Mouse (Mus musculus) gastrocnemius, adult 8-10 months (tissue): ENCODE measurements around the gene Asb10. TPM values are rescaled to one million over a fixed set of nuclear protein-coding genes. Genes with fewer than 3 reads are reported as not detected.
"Not testable (repeated sequence)": the region's sequence is repeated elsewhere in the genome, so short reads cannot be mapped to it uniquely, and the experiment has no call there.

ENCODE experiments used
- DNase-seq, 2 experiments: peaks; one replicate each; pipeline ENCODE4 v3.0.0; 2022; ENCODE audit warnings: low spot score in 2 of 2
- total RNA-seq, 4 experiments: library from RNA; stranded (reverse); gene quantifications; 2 replicates each; pipeline ENCODE4 v1.2.4; 2022

The Asb10 gene
- total RNA-seq: 100 to 1,000 TPM; 101 to 130 (median 119) TPM

DNA sequence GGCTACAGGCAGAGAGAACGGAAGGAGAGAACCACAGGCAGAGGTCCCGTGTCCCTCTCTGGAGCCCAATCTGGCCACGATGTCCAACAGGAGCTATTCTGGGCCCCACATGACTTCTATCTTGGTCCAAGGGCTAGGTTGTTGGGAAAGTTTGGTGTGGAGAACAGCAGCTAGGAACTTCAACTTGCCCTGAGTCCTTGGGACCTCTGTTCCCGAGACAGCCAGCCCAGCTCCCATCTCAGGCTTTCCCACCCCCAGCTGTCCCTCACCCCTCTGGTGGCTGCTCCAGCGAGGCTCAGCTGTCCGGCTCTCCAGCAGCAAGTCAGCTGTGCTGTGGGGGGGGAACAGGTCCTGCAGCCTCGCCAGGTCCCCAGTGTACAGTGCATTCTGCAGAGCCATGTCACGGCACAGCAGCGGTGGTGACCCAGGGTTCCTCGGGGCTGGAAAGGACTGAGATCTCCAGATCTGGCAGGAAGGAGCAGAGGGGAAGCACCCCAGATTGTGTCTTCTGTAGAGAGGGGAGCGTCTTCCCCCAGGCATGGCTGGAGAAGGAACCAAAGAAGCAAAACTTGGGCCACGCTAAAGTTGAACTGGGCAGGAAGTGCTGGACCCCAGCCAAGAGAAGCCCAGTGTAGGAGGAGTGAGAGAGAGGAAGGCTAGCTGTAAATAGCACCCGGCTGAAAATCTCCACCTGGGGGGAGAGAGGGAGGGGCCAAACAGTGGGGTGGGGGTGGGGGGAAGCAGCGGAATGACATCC lies at the start of gene Asb10:
Gene Asb10, minus strand, starts transcription at position 592 of the 757 bp plus-strand sequence.
- DNase-seq: peak; percentile 74 to 83

DNA sequence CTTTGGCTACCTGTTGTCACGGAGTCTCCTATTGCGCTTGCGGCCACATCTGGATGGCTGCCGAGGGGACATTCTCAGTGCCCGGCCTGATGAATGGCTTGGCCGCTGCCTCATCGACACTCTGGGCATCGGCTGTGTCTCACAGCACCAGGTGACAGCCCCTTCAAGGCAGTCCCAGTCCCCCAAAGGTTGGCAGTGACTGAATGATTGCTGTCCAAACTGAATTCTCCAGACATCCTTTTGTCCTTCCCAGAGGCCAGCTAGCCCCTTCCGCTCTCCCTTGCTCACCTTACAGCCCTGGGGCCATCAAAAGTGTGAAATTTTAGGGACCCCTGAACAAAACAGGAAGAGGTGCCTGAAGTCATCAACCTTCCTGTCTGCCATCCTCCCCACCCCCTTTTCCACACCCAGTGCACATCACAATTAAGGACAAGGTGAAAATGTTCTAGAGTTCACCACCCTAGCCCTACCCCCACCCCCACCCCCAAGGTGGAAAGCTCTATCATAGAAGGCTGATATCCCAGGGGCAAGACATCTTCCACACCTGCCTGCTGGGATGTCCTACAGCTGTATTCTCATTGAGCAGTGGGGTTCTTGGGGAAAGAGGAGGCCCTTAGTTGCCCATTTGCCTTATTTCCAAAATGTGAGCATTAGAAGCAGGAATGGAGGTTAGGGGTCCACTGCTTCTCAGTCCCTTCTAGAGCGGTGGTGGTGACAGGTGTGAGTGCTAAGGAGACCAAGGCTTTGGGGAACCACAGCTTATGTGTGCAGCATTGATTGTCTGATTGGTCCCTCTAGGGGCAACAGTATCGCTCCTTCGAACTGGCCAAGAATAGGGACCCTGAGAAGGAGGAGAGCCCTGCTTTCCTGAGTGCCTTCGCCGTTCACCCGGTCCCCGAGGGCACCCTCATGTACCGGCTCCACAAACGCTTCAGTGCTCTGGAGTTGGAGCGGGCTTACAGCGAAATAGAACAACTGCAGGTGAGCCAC lies 49.0 kb upstream of the Asb10 start:
- no peak for DNase-seq

DNA sequence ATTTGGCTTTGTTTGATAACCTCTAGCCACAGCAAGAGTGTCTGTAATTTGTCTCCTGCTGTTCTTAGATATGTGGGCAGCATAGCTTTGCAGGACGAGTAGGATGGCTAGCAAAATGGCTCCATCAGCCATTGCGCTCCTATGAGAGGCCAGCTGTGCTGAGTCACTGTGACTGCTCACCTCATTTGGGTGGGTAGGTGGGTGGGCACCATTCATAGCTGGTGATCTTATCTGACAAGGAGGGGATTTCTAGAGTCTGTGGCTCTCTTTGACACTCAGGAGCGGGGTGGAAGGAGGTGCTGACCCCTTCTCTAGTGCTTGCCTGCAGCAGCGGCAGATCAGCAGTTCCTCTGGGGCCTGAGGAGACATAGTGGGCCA lies 46.4 kb upstream of the Asb10 start:
- no peak for DNase-seq

DNA sequence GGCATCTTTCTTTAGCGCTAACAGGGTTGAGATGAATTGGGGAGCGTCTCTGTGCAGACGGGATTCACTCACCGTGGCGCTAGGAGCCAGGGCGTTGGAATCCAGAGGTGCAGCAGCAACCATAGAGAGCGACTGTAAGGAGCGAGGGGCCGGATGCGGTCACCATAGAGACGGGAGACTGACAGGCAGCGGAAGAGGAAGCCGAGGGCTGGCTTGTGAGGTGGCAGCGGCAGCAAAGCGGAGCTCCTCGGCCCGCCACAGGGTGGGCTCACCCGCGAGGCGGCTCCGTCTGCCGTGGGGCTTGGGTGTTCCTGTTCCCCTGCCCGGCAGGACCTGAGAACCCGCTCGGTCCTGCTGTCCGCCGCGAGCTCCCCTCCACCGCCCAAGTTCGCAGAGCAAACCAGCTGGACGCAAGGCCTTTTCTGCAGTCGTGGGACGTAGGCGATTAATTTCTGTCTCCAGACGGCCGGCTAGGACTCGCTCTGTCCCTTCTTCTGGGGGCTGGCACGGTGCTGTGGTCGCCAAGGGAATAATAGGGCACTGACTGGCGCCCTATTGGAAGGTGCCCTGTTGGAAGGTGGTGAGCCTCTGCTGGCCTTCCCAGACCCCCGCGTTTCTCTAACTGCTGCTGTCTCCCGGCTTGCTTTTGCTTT lies 45.9 kb upstream of the Asb10 start, which contains the start of gene Chpf2:
Gene Chpf2, plus strand, starts transcription at position 195 of the 653 bp plus-strand sequence.
- peak in 1 of 2 experiments; percentile 66 for DNase-seq

DNA sequence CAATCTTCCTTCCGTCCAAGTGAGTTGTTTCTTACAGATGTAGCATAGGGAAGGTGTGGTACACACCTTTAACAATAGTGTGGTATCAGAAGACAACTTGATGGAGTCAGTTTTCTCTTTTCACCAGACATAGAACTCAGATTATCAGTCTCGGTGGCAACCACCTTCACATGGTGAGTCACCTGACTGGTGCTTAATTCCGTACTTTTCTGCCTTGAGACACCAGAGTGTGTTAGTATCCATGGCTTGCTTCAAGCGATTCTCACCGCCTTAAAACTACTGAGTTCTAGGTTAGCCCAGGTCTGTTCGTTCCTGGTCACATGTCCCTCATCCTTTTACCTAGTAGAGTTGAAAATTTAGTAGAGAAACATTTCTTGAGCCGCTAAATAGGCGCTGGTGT lies 45.3 kb upstream of the Asb10 start:
- DNase-seq: no peak

DNA sequence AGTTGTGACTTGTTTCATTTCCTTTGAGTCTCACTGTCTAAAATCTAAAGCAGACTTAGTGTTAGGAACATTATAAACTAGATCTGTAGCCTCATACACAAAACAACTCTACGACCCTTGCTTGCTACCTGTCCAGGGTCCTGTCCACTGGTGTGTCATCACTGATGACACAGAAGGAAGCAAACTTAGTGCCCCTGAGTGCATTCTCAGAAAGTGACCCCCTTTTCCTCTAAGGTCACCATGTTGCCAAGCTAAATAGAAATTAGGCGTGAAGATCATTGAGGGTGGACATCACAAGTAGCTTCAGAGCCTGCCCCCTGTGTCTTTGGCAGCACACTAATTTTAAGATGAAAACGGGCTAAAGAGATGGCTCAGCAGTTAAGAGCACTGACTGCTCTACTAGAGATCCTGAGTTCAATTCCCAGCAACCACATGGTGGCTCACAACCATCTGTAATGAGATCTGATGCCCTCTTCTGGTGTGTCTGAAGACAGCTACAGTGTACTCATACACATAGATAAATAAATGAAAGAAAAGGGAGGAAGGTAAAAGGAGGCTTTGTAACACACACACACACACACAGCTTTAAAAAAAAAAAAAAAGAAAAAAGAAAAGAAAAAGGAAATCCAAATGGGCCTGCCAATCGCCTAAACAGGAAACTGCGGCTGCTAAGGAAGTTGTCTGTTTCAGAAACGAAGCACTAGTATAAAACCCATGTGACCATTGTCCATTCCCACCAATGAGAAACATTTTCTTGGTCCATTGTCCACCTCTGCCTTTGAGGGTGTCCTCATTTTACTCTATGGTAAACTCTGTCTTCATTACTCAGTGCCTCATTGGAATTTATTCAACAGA lies 37.6 kb upstream of the Asb10 start:
- DNase-seq: no peak

DNA sequence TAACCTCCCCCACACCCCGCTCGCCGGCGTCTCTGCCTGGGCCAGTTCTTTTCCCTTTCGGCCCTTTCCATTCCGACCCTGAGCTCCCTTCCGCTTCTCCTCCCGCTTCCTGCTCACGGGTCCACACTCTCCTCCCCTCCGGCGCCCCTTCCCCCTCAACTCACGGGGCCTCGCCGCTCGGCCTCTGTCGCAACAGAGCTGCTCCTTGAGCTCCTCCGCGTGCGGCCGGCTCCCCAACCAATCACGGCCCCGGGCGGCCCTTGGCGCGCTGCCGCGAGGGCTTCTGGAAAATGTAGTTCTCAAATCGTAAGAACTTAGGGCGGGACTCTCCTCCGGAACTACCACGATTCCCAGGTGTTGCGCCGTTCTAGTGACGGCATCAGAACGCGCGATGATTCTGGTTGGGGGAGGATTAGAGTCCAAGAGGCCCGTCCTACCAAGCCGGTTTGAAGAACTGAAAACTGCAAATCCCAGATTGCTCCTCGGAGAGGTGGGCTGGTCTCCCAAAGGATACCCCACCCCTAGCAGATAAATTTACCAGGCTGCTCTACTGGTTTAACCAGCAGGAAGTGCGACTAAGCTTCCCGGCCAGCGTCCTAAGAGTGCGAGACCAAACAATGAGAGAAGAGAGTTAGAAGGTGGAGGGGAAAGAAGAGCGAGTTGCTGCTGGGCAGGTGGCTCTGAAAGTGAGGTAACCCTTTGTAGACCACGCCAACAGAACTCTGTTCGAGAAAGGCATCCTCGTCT lies 36.6 kb upstream of the Asb10 start, which contains the start of gene Abcf2:
Gene Abcf2, minus strand, starts transcription at position 285 of the 747 bp plus-strand sequence.
- peak; percentile 99 to 100 for DNase-seq

DNA sequence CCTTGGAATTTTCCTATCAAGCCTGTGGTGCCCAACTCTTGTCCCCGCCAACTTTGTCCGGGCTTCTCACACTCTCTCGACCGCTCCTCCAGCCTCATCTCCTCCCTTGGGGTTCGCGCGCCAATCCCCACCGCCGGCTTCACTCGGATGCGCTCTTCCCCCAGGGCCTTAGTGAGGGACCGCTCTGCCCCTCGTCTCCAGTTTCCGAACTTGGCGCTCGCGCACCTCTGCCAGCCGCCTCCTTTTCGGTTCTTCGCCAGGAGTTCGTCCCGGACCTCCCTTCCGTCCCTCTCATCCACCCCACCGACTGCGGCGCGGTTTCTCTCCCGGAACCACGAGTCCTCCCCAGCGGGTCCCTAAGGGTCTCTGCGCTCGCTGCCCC lies 36.0 kb upstream of the Asb10 start:
- no peak for DNase-seq

DNA sequence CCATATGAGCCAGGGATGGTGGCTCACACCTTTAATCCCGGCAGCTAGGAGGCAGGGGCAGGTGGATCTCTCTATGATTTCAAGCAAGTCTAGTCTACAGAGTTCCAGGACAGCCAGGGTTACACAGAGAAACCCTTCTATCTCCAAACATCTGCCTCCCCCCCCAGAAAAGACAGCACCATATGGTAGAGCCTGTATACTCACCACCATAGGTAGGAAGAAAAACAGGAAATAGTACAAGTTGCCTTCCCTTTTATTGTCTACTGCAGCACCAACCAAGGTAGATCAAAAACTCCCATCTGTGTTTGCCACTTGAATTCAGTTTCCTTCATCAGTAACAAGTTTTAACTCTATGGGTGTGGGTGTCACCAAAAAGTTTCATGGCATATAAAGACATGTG lies 35.2 kb upstream of the Asb10 start:
- no peak for DNase-seq

DNA sequence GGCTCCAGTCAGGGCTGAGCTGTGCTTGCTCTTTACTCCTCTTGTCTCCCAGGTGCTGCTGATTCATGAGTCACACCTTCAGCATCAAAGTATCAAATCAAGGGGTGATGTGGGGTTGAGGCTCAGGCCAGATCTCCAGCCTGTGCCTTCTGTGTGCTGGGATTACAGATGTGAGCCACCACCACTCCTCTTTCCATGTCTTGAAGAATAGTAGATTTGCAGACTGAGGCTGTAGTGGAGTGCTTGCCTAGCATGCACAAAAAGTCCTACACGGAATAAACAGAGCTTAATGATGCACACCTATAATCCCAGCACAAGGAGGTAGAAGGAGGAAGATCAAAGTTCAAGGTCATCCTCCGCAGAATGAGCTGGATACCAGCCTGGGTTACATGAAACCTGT lies 15.9 kb upstream of the Asb10 start, which contains the start of gene 4931409K22Rik:
Gene 4931409K22Rik, minus strand, starts transcription at position 101 of the 400 bp plus-strand sequence.
- no peak for DNase-seq

DNA sequence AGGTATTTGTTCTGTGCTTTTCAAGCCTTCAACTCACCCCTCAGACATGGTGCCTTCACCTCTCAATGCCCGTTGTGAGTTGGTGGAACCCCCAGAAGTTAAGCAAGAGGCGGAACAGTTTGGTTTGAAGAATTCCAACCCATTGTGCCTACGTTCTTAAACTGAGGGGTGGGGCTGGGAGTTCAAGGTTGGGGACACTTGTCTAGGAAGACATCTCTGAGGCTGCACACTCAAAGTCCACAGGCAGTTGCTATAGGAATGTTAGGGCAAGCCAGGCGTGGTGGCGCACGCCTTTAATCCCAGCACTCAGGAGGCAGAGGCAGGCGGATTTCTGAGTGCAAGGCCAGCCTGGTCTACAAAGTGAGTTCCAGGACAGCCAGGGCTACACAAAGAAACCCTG lies 14.6 kb upstream of the Asb10 start:
- not testable (repeated sequence) for DNase-seq

DNA sequence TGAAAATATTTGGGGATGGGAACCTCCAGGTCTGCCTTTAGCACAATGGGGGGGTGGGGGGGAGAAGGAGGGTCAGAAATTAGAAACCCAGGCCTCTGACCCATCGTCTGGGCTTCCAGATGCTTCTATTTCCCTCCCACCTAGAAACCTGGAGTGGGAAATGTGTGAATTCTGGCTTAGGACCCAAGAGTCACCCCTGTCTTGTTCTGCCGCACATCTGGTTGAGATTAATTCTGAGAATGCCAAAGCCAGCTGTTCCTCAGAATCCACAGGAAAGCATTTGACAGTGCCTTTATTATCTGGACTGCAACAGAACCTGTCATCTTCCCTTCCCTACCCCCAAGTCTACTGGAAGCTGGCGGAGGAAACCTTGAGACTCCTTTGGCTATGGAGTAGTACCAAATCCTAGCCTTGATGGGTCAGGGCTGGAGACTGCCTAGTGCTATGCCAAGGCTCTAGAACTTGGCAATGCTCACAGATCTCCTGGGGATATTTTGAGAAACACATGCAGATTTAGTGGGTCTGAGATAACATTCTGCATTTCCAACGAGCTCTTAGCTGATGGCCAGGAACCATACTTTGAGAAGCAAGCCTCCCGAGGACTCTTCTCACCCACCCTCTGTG lies 13.0 kb upstream of the Asb10 start:
- DNase-seq: no peak

DNA sequence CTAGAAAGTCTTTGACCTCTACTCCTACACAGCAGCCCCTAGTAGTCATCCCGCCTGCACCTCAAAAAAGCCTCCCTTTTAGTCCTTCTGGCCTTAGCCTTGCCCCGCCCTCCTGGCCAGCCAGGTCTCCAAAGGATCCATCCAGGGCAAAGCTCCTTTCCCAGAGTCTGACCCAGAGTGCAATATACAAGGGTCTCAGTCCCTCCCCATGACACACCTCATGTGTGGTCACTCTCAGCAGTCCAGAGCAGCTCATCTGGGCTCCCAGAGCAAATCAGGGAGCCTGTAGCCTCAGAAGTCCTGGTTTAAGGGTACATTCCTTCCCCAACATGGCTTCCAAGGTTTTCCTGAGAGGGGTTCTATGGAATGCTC lies 10.5 kb upstream of the Asb10 start:
- DNase-seq: no peak

DNA sequence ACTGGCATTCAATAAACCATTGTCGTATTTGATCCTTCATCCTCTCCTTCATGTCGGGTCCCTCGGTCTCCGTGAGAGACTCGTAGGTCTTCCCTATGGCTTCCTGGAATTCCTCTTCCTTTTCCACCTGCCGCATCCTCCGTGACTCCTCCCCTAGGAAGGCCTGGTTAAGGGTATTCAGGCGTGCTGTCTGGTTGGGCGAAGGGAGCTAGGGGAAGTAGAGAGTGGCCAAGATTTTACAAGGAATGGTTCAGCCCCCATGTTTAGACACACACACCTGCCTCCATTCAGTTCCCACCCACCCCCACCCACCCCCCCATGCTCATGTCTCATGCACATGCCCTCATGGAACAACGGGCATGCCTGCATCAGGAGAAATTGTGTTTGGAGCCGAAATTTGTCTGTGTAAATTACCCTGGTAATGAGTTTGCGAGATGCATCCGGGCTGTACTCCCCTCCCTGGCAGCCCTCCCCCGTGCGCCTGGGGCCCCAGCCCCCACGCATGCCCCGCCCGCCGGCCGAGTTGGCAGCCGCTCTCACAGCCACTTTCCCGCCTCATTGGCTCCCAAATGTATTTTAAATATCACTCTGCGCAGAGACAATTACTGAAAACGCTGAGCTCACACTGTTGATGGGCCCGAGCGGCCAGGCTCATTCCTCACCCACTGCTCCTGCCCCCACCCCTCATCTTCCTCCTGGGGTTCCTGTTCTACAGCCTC lies 10.0 kb upstream of the Asb10 start:
- no peak for DNase-seq

DNA sequence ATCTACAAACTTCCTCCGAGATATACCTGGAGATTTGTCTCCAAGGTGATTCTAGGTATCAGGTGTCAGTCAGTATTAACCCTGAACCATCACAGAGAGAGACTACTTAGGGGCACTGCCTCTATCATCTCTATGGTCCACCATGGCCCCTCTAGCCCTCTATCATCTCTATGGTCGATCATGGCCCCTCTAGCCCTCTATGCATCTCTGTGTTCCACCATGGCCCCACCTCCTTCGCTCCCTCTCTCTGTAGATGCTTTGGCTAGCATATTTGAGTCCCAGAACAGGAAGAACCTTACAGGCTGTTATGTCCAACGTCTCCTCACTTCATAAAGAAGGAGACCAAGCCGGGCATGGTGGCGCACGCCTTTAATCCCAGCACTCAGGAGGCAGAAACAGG lies 1.9 kb upstream of the Asb10 start:
- DNase-seq: no peak

DNA sequence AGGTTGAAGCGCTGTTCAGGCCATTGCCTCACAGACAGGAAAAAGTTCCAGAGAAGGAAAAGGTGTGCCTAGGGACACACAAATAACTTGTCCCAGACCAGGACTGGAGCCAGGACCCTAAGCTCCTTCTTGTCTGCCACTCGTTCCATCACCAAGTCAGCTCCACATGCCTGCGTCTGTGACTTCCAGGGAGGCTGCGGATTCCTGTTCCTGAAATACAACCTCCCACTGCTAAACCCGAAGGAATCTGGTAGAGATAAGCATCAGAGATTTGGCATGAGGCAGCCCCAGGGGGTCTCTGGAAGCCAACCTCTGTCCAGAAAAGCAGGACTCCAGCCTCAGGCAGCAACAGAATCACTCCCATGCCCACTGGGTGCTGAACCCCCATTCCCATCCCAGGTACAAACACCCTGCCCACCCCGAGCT lies 379 bp upstream of the Asb10 start:
- no peak for DNase-seq

DNA sequence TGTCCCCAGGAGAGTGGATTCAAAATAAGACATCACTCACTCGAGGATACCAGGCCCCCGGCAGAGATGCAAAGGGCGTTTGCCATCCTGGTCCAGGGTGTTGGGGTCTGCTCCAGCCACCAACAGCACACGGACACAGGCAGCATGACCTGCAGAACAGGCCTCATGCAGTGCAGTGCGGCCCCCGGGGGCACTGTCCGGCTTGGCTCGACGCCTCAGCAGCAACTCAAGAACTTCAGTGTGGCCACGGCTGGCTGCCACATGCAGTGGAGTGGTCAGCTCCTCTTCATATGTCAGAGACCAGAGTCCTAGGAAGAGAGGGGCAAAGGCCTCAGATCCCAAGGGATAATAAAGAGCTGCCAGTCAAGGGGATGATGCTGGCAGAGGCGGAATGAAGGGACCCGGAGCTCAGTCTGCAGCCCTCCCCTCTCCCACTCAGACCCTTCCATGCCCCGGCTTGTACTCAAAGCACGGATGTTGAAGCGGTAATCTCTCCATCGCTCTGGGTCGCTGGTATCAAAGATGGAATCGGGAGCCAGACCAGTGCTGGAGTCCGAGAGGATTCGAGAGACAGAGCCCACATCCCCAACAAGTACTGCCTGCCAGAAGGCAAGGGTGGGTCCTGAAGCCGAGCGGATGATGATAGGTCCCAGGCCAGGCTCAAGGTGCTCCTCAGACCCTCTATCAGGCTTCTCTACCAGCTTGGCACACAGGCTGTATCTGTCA lies 1.0 kb downstream of the Asb10 start:
- DNase-seq: peak; percentile 13 to 35

DNA sequence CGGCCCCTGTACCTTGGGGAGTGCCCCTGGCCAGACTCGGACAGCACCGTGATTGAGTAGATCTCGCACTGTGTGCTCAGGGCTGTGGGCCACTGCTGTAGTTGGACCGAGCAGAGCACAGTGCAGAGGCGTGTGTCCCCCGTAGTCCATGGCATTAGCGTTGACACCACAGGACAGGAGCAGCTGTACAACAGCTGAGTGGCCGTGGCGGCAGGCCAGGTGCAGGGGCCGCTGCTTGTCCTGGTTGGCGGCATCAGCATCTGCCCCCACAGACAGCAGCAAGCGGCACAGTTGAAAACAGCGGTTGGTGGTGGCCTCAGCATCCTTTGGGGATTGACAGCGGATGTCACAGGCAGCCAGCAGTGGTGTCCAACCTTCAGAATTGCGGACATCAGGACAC lies 3.2 kb downstream of the Asb10 start:
- peak; percentile 51 to 63 for DNase-seq
